In genomic region chr10:39484892-39485291, GRCm38 (mm10) we compare ENCODE assay signal across 12 mouse cellular contexts.
DNase-seq lines count a peak whose midpoint lies in the region; ATAC-seq lines count a peak whose summit lies in the region.
"Had no signal": no experiment of that assay in that cellular context is flagged by ENCODE, and none has a peak within 500 bp of the region (broad histone marks: within the 10 kb centered on the region; RNA-seq: fewer than 3 reads in every experiment).

No protein-coding gene starts in this region.

- peak overlapping the region; percentile 48; the same call in 1 of the 2 replicates for H3K9ac ChIP-seq in forebrain, embryonic 14.5 days (ENCODE audit: low read length)
- no peak overlapping the region for H3K9ac ChIP-seq in limb, embryonic 12.5 days (replicated peaks)
- H3K9ac ChIP-seq in stomach, embryonic 15.5 days = no peak overlapping the region

- H3K4me3 ChIP-seq in forebrain, embryonic 14.5 days (ENCODE audit: low read depth, low read length) = no peak overlapping the region
- no peak overlapping the region for H3K4me3 ChIP-seq in limb, embryonic 12.5 days (replicated peaks)
- no peak overlapping the region for H3K4me3 ChIP-seq in stomach, embryonic 15.5 days (replicated peaks)
- H3K4me3 ChIP-seq: erythroblast, embryonic 14.5 days had no signal

- peak; percentile 56; the same call in 1 of the 2 replicates for ATAC-seq in forebrain, embryonic 14.5 days
- ATAC-seq in limb, embryonic 12.5 days (ENCODE audit: insufficient number of reproducible peaks, insufficient read depth, low FRiP score, low TSS enrichment, low read depth) = no peak
- ATAC-seq in stomach, embryonic 15.5 days (ENCODE audit: insufficient read depth, low FRiP score, low read depth) = no peak

- WGBS in forebrain, embryonic 14.5 days = 12% methylated on average over 6 of the region's 6 CpGs
- 33% methylated on average over 6 of the region's 6 CpGs for WGBS in limb, embryonic 12.5 days
- WGBS in stomach, embryonic 15.5 days = 46% methylated on average over 6 of the region's 6 CpGs

- 0 out of 2 replicates have a peak, but pooled peaks cover 2% of the 10 kb centered on the region for H3K9me3 ChIP-seq in forebrain, embryonic 14.5 days (replicated peaks; ENCODE audit: control insufficient read depth, low read length)
- 0 out of 2 replicates have a peak, but pooled peaks cover 3% of the 10 kb centered on the region for H3K9me3 ChIP-seq in limb, embryonic 12.5 days
- H3K9me3 ChIP-seq in stomach, embryonic 15.5 days = no peaks in the 10 kb centered on the region

- H3K4me2 ChIP-seq in forebrain, embryonic 14.5 days (ENCODE audit: low read length) = peak overlapping the region; percentile 31
- H3K4me2 ChIP-seq in limb, embryonic 12.5 days = peak overlapping the region; percentile 7; the same call in 1 of the 2 replicates
- no peak overlapping the region for H3K4me2 ChIP-seq in stomach, embryonic 15.5 days

- H3K36me3 ChIP-seq in forebrain, embryonic 14.5 days (ENCODE audit: control insufficient read depth, insufficient read depth, low read length) = peaks cover 9% of the 10 kb centered on the region; the same call in 1 of the 2 replicates
- 0 out of 2 replicates have a peak, but pooled peaks cover 3% of the 10 kb centered on the region for H3K36me3 ChIP-seq in limb, embryonic 12.5 days
- H3K36me3 ChIP-seq in stomach, embryonic 15.5 days = no peaks in the 10 kb centered on the region

- H3K27ac ChIP-seq in forebrain, embryonic 14.5 days (ENCODE audit: low read depth, low read length) = peak overlapping the region; percentile 93
- peak overlapping the region; percentile 41; the same call in 1 of the 2 replicates for H3K27ac ChIP-seq in limb, embryonic 12.5 days
- H3K27ac ChIP-seq in stomach, embryonic 15.5 days = peak overlapping the region; percentile 27; the same call in 1 of the 2 replicates
- H3K27ac ChIP-seq: macrophage had no signal

- peaks cover 48% of the 10 kb centered on the region for H3K4me1 ChIP-seq in forebrain, embryonic 14.5 days (ENCODE audit: control insufficient read depth, insufficient read depth, low read length)
- H3K4me1 ChIP-seq in limb, embryonic 12.5 days (replicated peaks) = peaks cover 35% of the 10 kb centered on the region
- H3K4me1 ChIP-seq in stomach, embryonic 15.5 days = peaks cover 21% of the 10 kb centered on the region

- no peaks in the 10 kb centered on the region for H3K27me3 ChIP-seq in forebrain, embryonic 14.5 days (replicated peaks; ENCODE audit: control insufficient read depth, insufficient read depth, low read length)
- H3K27me3 ChIP-seq in limb, embryonic 12.5 days = no peaks in the 10 kb centered on the region
- H3K27me3 ChIP-seq in stomach, embryonic 15.5 days (replicated peaks) = no peaks in the 10 kb centered on the region

- DNase-seq in right cerebral cortex, adult 18-20 months = peak; percentile 51
- no peak for DNase-seq in right cerebral cortex, postnatal 25 days
- DNase-seq in forebrain, embryonic 14.5 days (ENCODE audit: low spot score) = peak; percentile 50
- DNase-seq in testis, postnatal 14 days (ENCODE audit: low spot score) = no peak
- no peak for DNase-seq in urinary bladder, postnatal 10 days (ENCODE audit: low spot score)
- DNase-seq: cerebellum, adult 2 months; kidney, adult 11 months; thymus, adult 18-20 months had no signal

Comparison
In these comparisons a context has a peak if more than half of its experiments do, and no peak if none do; other contexts are left out.
1. DNase-seq: peak in right cerebral cortex, adult 18-20 months (single experiment) and forebrain, embryonic 14.5 days (single experiment); none in right cerebral cortex, postnatal 25 days (single experiment), testis, postnatal 14 days (single experiment) and urinary bladder, postnatal 10 days (single experiment).
2. H3K27ac ChIP-seq: peak in every context shown above with its lines; median percentile 93 in forebrain, embryonic 14.5 days; 41 in limb, embryonic 12.5 days; 27 in stomach, embryonic 15.5 days.